Mouse (Mus musculus): ENCODE measurements around the gene Cxcl1. TPM values are rescaled to one million over a fixed set of nuclear protein-coding genes. Genes with fewer than 3 reads are reported as not detected.

Gene Cxcl1
- polyA plus RNA-seq, 1 experiment from 2014 or later: not detected

DNA sequence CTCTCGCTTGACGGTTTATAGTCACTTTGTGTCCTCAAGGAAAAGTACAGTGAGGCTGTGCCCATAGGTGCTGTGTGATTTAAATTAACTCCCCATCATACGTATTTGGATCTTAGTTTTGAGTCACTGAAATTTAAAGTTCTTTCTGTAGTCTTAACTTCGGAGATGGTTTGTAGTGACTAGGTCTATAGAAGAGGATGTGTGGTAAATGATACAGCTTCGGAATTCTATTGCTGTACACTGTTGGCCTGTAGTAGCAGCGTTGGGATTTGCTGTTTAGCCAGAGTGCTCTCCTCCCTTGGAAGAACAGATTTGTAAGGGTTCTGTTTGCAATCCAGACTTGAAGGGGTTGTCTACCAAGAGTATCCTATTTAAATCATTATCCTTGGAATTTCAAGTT lies 40.9 kb downstream of the Cxcl1 start:
- Histone ChIP-seq H3K4me1 (ENCODE audit: control insufficient read depth, insufficient read depth, low read length) (peaks cover 9% of the 10 kb centered on the region), H3K36me3 (ENCODE audit: control insufficient read depth, insufficient read depth, low read length) (peaks cover 3% of the 10 kb centered on the region; the same call in 1 of the 2 replicates), H3K9me3 (ENCODE audit: control insufficient read depth, low read length) (no peaks in the 10 kb centered on the region), H3K9ac (ENCODE audit: low read length) (peak overlapping the region; percentile 89), H3K27ac (ENCODE audit: low read depth, low read length) (peak overlapping the region; percentile 88), H3K4me2 (peak overlapping the region; percentile 49), H3K4me3 (ENCODE audit: low read depth, low read length) (peak overlapping the region; percentile 54), H3K27me3 (ENCODE audit: control insufficient read depth, insufficient read depth, low read length) (no peaks in the 10 kb centered on the region)
- peak; percentile 6; the same call in 1 of the 2 replicates for ATAC-seq (ENCODE audit: low FRiP score)
- 5% methylated on average over 6 of the region's 6 CpGs for WGBS
- DNase-seq (ENCODE audit: low spot score, missing footprints): no peak

DNA sequence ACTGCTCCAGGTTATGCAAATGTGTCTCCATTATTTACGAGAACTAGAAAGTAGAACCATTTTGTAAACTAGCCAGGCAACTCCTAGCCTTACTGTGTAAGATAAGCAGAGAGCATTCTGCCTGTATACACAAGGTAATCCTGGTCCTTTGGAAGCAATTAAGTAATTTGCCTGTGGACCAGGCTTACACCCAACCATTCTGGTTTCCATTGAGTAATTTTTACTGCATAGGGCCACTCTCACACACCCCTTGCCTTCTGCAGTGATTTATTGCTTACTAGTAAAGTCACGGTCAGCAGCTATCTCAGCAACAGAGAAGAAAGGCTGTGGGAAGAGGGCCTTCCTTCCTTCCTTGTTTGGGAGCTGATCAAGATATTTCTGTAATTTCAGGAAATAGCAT lies 45.7 kb downstream of the Cxcl1 start:
- no peaks in the 10 kb centered on the region for H3K27me3 ChIP-seq (ENCODE audit: control insufficient read depth, insufficient read depth, low read length)
- no peak overlapping the region for H3K27ac ChIP-seq (ENCODE audit: low read depth, low read length)
- H3K9ac ChIP-seq (ENCODE audit: low read length): no peak overlapping the region
- 90% methylated on average over 2 of the region's 2 CpGs for WGBS
- ATAC-seq (ENCODE audit: low FRiP score) (no peak), DNase-seq (ENCODE audit: low spot score, missing footprints) (no peak)
- peaks cover 6% of the 10 kb centered on the region for H3K4me1 ChIP-seq (ENCODE audit: control insufficient read depth, insufficient read depth, low read length)
- no peaks in the 10 kb centered on the region for H3K9me3 ChIP-seq (ENCODE audit: control insufficient read depth, low read length)
- peaks cover 3% of the 10 kb centered on the region; the same call in 1 of the 2 replicates for H3K36me3 ChIP-seq (ENCODE audit: control insufficient read depth, insufficient read depth, low read length)
- no peak overlapping the region for H3K4me3 ChIP-seq (ENCODE audit: low read depth, low read length)
- no peak overlapping the region for H3K4me2 ChIP-seq

Other genes with a start within 250 kb of the Cxcl1 start
- gene Cxcl5, start 131.9 kb upstream of the Cxcl1 start, polyA plus RNA-seq (2014; fragmentation: Nextera tagmentation; extraction: Ambion mirVana): 0.11 and 0.26 TPM in 2 replicates
- gene Ppbp, start 122.7 kb upstream of the Cxcl1 start, polyA plus RNA-seq (2014; fragmentation: Nextera tagmentation; extraction: Ambion mirVana): 16.5 and 19.5 TPM in 2 replicates
- gene Pf4, start 118.8 kb upstream of the Cxcl1 start, polyA plus RNA-seq (2014; fragmentation: Nextera tagmentation; extraction: Ambion mirVana): 85.1 and 96.3 TPM in 2 replicates
- not detected in 2 replicates for gene Cxcl3, start 105.1 kb upstream of the Cxcl1 start, polyA plus RNA-seq (2014; fragmentation: Nextera tagmentation; extraction: Ambion mirVana)
- not detected in 2 replicates for gene Cxcl15, start 96.7 kb upstream of the Cxcl1 start, polyA plus RNA-seq (2014; fragmentation: Nextera tagmentation; extraction: Ambion mirVana)
- gene Cxcl2, start 12.6 kb downstream of the Cxcl1 start, polyA plus RNA-seq (2014; fragmentation: Nextera tagmentation; extraction: Ambion mirVana): not detected in 2 replicates
- gene Mthfd2l, start 39.9 kb downstream of the Cxcl1 start, polyA plus RNA-seq (2014; fragmentation: Nextera tagmentation; extraction: Ambion mirVana): 105 and 107 TPM in 2 replicates
- 0.19 and 0.26 TPM in 2 replicates for gene Epgn, start 136.2 kb downstream of the Cxcl1 start, polyA plus RNA-seq (2014; fragmentation: Nextera tagmentation; extraction: Ambion mirVana)
- gene Ereg, start 183.4 kb downstream of the Cxcl1 start, polyA plus RNA-seq (2014; fragmentation: Nextera tagmentation; extraction: Ambion mirVana): not detected in 2 replicates
- not detected in 2 replicates for gene Areg, start 248.4 kb downstream of the Cxcl1 start, polyA plus RNA-seq (2014; fragmentation: Nextera tagmentation; extraction: Ambion mirVana)

Measured in midbrain, embryonic 11.5 days (tissue).